Mouse (Mus musculus) left cerebral cortex, adult 11 months (tissue): ENCODE data around the gene Nudt14.

ENCODE experiments used
- DNase-seq: peaks from one replicate; pipeline ENCODE4 v3.0.0; 2022; ENCODE audit warnings: low spot score

Nudt14 gene

DNA sequence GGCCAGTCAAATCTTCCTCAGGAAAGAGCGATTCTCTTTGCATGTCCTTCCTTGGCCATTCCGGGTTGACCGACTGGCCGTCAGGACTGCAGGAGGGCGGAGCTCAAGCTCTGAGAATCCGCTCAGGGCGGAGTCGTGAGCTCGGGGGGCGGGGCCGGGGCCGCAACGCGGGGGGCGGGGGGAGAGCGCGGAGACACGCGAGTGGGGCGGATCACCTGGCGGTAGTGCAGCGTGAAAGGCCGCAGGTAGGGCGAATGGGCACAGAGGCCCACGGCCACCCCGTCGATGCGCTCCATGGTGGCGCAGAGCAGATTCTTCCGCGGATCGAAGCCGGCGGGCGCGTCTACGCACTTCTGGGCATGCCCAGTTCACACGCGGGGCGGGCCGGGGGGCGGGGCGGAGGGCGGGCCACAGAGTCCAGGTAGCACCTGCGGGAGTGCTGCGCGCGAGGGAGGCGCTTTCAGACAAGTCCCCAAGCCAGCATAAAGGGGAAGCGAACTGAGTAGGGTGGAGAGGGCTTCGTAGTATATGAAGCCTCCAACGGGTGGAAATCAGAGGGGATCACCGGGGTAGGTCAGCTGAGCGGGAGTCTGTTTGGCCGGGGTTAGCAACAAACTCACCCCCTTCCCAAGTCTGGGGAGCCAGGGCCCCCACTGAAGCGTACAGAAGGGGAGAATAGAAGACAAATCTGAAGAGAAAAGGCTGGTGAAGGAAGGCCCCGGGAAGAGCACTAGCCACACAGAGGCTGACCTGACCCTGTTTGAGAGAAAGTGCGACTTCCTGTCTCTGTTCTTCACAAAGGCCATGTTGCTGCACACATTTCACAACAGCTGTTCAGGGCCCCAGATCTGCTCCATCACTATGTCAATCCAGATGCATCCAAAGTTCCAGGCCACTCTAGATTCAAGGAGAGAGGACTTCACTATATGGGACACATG is at the start of gene Nudt14:
TSS of gene Nudt14 (minus strand) at position 349 of the 938 bp plus-strand sequence.
- DNase-seq: no peak

DNA sequence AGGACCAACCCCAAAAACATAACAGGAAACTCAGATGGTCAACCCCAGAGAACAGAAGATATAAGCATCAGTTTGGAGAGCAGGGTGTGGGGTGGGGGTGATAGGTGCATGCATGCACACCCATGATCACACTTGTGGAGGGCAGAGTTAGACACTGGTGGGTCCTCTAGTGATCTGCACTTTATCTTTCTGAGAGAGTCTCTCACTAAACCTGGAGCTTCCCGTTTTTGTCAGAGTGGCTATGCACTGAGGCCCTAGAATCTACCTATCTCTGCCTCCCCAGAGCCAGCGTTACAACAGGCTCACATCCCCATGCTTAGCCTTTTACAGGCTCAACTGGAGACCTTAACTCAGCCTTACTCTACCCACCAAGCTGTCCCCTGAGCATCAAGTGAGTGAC is 49.5 kb upstream of the Nudt14 start:
- DNase-seq: no peak

DNA sequence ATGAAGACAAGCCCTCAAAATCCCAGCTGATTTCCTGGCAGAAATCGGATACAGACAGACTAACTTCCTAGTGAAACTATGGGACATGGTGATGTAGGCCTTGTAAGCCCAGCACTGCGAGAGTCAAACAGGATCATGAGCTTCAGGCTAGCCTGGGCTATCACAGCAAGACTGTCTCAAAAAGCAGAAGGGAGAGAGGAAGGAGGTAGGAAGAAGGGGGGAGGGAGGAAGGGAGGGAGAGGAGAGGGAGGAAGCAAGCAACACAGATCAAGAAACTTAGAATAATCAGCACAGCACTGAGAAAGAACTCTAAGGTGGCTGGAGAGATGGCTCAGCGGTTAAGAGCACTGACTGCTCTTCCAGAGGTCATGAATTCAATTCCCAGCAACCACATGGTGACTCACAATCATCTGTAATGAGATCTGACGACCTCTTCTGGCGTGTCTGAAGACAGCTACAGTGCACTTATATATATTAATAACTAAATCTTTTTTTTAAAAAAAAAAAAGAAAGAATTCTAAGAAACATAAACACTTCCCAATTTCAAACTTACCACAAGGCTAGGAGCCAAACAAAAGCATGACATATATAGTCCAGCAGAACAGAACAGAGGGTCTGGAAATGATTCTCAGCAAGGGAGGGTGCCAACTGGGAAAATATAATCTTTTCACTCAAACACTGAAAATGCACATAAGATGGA is 48.9 kb upstream of the Nudt14 start:
- no peak for DNase-seq

DNA sequence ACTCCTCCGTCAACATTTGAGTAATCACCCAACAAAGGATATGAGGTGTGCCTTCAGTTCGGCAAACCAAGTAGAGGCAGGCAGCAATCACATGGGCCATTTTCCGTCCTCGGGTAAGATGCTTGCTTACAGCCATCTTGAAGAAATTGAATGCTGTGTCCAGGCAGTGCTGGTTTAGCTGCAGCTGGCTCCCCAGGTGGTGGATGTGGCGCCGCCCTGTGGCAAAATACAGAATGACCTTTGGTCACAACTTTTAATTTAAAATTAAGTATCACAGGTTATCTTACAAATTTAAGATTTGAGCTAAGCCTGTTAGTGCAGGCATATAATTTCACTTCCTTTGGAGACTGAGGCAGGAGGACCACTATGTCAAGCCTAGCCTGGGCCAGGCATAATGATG is 46.0 kb upstream of the Nudt14 start:
- no peak for DNase-seq

DNA sequence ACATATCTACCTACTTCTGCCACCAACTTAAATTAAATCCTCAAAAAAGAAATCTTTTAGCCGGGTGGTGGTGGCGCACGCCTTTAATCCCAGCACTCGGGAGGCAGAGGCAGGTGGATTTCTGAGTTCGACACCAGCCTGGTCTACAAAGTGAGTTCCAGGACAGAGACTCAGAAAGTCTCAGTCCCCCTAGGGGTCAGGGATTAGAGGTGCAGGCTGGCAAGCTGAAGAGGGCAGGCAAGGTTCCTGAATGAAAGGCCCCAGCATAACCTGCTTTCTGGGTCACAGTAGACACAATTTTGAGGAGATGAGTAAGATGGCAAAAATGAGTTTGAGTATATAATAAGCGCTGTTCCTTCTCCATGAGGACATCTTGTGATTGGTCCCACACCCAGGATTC is 43.4 kb upstream of the Nudt14 start:
- no peak for DNase-seq

DNA sequence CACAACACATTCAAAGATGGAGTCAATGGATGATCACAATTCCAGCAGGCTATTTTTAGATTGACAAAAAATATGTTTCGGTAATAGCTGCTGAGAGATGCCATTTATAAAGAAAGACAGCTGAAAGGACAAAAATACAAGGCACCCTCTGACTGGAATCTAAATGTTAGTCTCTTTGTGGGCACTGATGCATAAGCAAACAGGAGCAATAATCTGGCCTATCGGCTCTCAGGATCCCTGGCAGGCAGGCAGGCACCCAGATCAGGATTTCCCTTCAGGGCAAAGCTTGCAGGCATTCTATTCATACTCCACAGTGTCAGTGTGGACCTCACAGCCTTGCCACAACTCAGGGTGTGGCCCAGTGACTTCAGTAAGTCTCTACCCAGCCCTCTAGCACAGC is 40.1 kb upstream of the Nudt14 start:
- no peak for DNase-seq

DNA sequence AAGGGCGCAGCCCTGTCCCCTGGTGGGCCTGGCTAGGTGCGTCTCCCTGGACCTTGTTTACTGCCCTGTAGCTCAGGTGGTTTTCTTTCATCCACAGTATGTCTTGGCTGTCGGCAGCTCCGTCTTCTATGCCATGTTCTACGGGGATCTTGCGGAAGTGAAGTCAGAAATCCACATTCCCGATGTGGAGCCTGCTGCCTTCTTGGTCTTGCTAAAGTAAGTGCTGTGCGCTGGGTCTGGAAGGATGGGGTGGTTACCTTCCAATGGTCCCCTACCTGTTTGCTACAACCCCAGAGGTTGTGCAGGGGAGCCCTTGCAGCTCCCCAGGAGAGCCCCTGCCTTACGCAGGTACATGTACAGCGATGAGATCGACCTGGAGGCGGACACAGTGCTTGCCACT is 35.2 kb upstream of the Nudt14 start:
- DNase-seq: no peak

DNA sequence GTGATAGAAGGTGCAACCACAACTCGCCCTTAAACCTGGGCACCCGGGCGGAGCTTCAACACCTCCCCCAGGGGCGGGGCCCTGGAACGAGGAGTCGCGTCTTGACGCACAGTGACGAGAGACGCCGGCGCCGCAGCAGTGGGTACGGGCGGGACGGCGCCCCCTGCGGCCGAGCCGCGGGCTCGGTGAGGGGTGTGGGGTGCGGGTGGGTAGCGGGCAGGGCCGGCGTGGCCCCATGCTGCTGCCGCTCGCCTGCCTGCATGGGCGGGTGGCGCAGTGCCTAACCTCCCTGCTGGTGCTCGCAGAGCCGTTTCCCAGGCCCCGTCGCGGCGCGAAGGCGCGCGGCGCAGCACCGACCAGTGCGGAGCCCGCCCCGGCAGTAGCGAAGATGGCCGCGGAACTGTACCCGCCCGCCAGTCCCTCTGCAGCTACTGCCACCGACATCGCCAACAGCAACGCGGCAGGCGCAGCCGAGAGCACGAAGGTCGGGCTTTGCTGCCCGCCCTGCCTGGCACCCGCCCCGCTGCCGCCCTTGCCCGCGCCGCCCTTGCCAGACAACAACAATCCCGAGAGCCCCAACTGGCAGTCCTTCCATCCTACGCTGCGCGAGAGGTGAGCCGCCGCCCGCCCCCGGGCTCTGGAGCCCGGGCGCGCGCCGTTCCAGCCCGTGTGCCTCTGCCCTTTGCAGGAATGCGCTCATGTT is 34.6 kb upstream of the Nudt14 start, which contains the start of gene Btbd6:
TSS of gene Btbd6 (plus strand) at position 112 of the 703 bp plus-strand sequence.
- peak; percentile 80 for DNase-seq

DNA sequence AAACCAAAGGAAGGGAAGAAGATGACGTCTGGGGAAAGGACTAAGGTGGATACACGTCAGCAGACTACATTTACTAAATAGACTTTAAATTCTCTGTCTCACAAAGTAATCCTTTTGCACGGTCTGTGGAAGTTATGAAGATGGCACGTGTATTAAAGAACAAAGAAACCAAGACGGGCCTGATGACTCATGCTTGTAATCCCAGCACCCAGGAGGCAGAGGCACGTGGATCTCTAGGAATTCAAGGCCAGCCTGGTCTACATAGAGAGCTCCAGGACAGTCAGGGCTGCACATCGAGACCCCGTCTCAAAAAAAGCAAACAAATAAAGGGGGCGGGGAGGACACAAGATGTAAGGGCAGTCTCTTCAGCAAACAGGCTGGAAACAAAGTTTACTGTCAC is 32.8 kb upstream of the Nudt14 start:
- DNase-seq: no peak

DNA sequence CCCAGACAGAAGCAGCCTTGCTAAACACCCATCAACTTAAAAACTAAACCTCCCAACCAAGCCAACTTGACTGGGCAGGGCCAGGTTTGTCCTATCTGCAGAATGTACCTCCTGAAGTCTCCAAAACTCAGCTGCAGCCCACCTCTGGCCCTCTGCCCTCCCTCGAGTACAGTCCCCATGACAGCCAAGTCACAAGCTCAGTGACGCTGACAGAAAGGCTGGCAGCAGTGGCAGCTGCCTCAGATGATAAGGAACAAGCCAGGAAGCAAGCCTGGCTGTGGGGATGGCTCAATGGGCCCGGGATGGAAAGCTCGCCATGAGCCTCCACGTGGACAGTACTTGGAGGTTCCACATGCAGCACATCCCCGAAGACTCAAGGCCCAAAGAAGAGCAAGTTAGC is 27.7 kb upstream of the Nudt14 start:
- no peak for DNase-seq

DNA sequence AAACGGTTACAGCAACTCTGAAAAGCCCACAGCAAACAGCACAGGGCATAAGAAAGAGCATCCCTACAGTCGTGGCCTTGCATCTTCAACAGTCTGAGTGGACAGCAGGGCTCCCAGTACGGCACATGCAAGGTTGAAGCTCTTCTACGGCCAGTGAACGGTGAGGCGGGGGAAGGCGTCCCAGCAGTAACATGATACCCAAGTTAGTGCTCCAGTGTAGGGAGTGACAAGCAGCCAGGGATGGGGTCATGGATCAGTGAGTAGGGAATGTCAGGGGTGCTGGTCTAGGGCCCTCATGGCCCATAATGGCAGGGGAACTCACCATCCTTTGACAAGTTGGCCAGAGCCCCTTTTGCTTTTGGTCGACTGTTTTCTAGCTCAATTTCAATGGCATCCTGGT is 27.0 kb upstream of the Nudt14 start:
- no peak for DNase-seq

DNA sequence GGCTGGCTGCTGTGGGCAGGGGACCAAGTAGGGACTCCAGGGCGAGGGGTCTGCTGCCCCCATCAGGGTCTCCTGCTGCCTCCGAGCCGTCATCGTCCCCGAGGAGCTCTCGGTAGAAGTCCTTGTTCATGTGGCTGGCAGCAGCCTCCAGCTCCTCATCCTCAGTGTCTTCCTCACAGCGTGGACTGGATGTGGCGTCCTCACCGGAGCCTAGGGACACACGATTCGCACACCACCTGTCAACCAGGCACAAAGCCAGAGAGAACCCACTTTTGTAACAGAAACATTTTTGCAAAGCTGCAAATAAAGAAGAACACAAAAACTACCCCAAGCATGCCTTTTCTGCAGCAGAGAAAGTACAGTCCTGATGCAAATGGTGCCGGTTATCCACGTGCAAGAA is 23.9 kb upstream of the Nudt14 start:
- no peak for DNase-seq

DNA sequence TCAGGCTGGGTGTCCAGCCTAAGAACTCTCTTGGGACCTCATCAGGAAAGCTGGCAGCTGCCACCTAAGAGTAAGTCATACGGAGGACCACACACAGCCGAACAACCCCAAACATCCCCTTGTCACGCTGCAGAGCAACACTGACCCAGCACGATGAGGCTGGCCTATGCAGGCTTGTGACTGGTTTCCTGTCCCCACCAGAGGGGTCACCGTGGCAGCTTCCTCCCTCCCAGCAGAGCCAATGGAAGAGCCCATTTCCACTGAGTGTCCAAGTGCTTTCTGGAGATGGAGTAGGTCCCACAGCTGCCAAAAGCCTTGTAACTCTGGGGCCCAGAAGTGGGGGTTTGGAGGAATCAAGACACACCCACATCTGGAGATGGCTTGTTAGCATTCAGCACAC is 19.9 kb upstream of the Nudt14 start:
- no peak for DNase-seq

DNA sequence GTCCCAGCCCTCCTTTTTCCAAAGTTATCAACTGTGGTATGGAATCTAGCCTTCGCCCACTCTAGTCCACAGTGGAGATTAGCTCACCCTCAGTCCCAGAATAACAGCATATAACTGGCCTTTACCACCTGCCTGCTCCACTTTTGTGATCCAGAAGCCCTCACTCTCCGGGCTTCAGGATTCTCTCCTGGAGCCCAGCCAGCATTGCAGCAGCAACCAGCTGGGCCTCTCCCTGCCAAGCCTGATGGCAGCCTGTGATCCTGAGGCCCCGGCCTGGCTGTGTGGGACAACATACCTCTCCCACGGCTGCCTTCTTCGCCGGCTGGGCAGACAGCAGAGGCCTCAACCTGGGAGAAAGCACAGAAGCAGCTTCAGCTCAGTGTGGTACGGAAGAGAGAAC is 19.5 kb upstream of the Nudt14 start:
- no peak for DNase-seq

DNA sequence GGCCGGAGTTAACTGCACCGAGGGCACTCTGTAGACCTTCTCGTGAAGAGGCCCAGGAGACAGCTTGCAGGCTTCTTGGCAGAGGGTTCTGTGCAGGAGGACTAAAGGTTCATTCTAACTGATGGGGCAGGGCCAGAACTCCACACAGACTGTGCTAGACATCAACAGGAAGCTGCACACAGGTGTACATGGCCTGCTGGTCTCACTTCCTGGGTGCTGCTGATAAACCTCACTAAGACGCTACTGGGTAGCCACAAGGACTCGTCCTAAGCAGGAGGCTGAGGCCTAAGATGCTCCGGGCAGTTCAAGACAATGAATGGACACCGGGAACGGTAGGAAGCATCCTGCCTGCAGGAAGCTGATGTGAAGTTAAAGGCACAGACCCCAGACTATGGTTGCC is 17.5 kb upstream of the Nudt14 start:
- no peak for DNase-seq

DNA sequence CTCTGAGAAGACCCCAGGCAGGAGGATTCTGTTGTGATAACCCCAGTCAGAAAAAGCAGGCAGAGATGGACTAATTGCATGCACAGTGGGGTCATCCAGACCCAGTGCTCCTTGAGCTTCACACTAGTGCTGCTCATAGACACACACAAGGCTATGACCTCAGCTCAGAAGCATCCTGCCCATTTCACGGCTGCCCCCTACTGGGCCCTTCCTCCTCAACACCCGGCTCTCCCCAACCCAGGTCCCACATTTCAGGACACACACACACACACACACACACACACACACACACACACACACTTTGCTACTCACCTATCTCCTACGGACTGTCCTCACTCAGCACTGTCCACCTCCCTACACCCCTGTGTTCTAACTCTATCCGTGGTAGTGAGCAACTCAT is 16.4 kb upstream of the Nudt14 start:
- no peak for DNase-seq

DNA sequence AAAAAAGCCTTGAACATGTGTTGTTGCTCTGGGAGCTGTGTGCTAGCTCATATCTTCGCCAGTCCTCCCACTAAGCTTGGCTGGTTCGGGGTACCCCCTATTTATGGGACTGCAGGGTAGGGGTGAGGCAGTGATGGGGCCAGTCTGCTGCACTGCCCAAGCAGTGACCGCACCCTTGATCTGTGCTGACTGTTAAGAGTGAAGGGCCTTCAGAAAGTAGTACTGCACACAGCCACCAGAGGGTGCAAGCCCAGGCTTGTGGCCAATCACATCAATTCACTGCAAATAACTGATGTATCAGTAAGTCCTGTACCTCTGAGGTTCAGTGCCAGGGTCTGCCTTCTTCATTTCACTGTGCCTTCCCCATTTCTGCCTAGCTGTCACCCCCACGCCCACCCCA is 13.9 kb upstream of the Nudt14 start:
- DNase-seq: peak; percentile 64

DNA sequence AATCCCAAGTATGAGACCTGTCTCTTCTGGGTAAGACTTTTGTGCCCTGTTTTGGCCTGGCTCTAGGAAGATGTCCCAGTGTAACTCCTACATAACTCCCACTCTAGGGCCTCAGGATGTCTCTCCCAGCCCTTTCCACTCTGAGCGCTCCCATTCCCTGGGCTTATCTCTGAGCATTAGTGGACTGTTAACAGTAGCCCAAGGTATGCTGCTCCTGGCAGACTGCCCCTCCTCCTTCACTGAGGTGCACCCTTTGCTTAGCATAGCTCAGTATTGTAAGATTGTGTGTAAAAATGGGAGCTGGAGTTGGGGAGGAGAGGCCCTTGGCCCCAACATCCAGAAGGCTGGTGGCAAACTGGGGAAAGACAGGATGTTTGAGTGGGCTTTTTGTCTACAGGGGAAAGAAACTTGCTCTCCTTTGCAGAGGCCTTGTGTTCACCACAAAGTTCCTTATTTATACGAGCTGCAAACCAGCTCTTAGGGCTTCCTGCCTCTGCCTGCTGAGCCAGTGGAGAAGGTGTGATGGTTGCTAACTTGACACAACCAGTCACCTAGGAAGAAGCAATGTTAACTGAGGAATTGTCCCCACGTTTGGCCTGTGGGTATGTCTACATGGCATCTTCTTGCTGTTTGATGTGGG is 11.1 kb upstream of the Nudt14 start:
- no peak for DNase-seq

DNA sequence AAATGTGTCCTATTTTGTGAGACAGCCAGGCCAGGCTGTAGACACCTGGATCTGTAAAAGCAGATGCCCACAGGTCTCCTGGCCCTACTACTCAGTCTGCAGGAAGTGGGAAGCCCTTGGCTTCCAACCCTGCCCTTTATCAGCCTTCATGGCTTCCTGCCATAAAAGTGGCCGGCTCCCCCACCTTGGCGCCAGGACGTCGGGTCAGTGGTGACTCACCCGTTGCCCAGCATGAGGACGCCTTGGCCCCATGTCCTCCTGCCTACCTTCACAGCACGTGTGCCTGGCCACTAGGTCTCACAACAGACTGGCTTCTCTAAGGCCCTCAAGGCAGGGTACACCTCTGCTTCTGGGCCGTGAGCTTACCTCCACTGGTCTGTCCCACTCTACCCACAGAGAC is 10.5 kb upstream of the Nudt14 start:
- no peak for DNase-seq

DNA sequence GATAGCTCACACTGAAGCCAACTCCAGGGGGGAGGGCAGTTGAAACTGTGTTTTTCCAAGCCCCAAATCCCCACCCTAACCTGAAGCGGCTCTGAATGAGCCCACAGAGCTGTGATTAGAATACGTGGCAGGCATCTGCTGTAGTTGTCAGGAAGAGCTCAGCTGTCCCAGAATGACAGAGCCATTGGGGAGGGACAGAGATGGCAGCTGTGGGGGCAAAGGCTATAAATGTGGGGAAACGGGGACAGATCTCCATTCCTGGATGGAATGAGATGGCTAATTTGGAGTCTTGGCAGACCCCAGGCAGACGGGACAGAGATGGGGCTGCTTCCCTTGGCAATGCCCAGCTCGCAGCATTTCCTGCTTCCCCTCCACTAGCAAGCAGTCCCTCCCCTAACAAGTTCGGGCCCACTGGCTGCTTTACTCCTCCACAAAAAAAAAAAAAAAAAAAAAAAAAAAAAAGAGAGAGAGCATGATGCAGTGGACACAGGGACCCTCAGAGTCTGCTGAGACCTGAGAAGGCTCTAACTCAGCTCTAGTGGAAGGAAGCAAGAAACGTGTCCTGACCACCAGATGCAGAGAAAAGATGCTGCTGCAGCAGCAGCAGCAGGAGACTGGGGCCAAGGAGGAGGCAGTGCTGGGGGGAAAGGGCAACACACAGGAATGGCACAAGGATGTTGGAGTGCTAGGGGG is 9.4 kb upstream of the Nudt14 start:
- no peak for DNase-seq

DNA sequence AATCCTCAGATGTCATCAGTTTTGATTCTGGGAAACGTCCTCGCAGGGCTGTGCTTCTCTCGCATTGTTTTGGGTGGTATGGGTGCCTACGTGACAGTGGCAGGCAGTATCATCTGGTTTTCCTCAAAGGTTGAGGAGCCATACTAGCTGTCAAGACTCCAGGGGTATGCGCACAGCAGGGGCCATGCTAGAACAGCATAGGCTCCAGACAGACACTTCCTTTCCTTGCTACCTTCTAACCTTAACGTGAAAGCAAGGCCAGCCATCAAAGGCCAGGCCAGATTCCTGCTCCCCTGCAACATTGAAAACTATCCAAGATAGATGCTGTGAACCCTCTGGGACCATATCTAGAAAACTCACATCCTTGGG is 8.8 kb upstream of the Nudt14 start:
- DNase-seq: no peak
